Mouse (Mus musculus) heart, embryonic 13.5 days (tissue): Measurements from ENCODE around the gene Nms. TPM values are rescaled to one million over a fixed set of nuclear protein-coding genes. Genes with fewer than 3 reads are reported as not detected.

Experiments
- polyA plus RNA-seq: library from polyadenylated mRNA; unstranded; fragments of >200 nt; fragmentation: Nextera tagmentation; extraction: Ambion mirVana; gene quantifications from 2 replicates; pipeline ENCODE4 v1.2.1, GENCODE M21; 2015

The Nms gene
- polyA plus RNA-seq, 1 experiment from 2014 or later, result not detected

Other genes starting within 250 kb of the Nms start
- gene Lonrf2, start 102.4 kb upstream of the Nms start, polyA plus RNA-seq, result 0.52 TPM in 2 replicates
- 2.0 and 2.7 TPM in 2 replicates for gene Chst10, start 41.0 kb upstream of the Nms start, polyA plus RNA-seq
- gene Pdcl3, start 46.5 kb downstream of the Nms start, polyA plus RNA-seq, result 126 and 144 TPM in 2 replicates